Mouse (Mus musculus) skeletal muscle tissue, adult 2 months (tissue): ENCODE data around the gene Dync1li1.
A peak's percentile ranks its signal among the peaks of the same experiment; 100 is the strongest.
"Not testable (repeated sequence)": the region's sequence is repeated elsewhere in the genome, so short reads cannot be mapped to it uniquely, and the experiment has no call there.

Source experiments
- DNase-seq: peaks from one replicate; pipeline ENCODE4 v3.0.0-alpha.2; 2012; ENCODE audit warnings: low read depth, low spot score

Gene Dync1li1

GRCm38 (mm10) chr9:114673626-114674025 lies 15.0 kb upstream of the Dync1li1 start:
- no peak for DNase-seq

DNA sequence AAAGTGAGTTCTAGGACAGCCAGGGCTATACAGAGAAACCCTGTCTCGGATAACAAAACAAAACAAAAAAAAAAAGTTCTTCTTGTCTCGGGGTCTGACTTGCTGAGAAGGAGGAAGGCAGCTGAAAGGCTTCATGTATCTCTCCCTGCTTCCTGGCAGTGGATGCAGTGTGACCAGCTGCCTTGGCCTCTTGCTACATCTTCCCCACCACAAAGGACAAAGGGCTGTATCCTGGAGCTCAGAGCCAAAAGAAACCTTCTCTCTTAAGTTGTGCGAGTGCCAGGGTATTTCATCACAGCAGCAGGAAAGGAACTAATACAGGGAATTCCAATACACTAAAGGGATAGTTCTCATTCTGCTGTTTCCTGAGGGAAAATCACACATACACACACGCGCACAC lies 10.0 kb upstream of the Dync1li1 start:
- no peak for DNase-seq

- no peak for DNase-seq
Measured at GRCm38 (mm10) chr9:114679944-114680343, 8.6 kb upstream of the Dync1li1 start.

GRCm38 (mm10) chr9:114680531-114680930 lies 8.1 kb upstream of the Dync1li1 start:
- DNase-seq = no peak

GRCm38 (mm10) chr9:114682193-114682592 lies 6.4 kb upstream of the Dync1li1 start:
- DNase-seq = no peak

DNA sequence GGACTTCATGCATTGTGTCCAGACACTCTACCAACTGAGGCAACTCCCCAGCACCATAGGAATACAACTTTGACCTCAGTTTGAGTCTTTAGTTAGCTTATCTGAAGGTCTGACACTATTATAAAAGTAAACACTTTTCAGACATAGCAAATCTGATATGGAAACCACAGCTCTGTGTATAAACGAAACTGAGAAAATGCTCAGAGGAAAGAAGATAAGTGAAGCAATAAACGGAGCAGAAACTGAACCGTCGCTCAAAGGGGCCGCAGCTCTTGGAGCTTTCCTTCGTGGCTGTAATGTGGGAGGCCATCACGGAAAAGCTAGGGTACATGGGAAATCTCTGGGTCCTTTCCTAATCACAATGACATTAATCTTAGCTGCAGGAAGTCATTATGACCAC lies 2.3 kb upstream of the Dync1li1 start:
- no peak for DNase-seq

DNA sequence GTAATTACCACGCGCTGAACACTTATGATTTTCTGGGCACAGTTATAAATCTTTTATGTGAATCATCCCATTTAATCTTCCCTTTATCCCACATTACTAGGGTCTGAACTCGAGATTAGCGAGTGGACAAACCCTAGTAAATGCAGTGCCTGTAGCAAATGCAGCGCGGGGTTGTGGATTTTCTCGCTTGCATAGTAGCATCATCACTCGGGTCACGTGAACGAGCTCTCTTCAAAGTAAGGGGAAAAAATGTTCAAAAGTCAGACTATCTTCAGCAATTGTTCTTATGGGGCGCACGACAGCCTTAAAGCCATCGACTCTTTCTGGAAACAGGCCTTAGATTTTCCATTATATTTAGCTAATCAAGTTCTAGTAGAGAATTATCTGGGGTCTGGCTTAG lies 951 bp upstream of the Dync1li1 start:
- DNase-seq = no peak

GRCm38 (mm10) chr9:114688953-114689407 lies 390 bp downstream of the Dync1li1 start:
- DNase-seq = peak; percentile 25

- DNase-seq = no peak
Measured at GRCm38 (mm10) chr9:114690119-114690601, 1.6 kb downstream of the Dync1li1 start.

GRCm38 (mm10) chr9:114691112-114691511 lies 2.5 kb downstream of the Dync1li1 start:
- DNase-seq = no peak

- DNase-seq = not testable (repeated sequence)
Measured at GRCm38 (mm10) chr9:114695662-114696061, 7.1 kb downstream of the Dync1li1 start.

DNA sequence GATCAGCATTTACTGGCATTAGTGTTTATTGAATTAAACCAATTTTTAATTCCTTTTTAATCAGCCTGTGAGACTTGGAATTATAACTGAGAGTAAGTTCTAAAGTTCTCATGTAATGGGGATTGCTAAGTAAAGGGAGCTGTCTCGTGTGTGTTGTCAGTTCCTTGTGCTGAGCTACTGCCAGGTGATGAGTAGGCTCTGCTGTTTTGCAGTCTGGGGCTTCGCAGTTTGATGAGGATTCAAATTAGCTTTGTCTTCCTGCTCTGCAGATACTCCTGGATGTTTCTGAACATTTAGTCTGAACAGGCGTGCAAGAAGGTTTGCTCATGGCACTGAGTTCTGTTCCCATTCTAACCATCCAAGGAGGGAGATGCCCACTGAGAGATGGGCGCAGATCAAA lies 8.5 kb downstream of the Dync1li1 start:
- DNase-seq = no peak

DNA sequence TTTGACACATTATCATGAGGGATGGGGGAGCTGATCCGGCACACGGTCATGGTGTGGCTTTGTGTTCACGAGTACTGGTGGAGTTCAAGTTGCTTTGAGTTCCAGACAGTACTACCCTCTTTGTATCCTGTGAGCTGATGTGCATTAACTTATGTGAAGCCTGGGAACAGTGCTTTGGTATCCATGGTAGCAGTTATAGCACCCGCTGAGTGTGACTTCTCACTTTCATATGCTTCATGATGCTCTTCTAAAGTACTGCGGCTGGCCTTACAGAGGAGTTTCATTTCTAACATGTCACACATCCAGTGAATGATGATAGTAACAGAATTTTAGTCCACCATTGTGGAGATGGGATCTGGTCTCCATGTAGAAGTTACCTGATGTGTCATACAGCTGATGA lies 9.3 kb downstream of the Dync1li1 start:
- DNase-seq = no peak

DNA sequence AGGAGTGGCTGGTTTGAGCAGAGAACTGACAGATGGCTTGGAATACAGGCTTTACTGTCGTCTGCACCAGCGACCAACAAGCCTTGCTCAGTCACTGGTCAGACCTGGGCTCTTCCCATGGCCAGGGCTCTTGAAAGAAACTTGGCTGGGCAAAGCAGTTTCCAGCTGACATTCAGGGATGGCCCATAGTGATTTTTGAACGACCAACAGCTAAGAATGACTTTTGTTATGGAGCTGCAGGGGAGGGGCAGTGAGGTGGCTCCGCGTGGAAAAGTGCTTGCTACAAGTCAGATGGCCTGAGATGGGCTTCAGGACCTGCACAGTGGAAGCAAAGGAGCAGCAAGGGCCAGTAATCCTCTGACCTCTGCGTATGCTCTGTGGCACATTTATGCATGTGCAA lies 10.7 kb downstream of the Dync1li1 start:
- no peak for DNase-seq

DNA sequence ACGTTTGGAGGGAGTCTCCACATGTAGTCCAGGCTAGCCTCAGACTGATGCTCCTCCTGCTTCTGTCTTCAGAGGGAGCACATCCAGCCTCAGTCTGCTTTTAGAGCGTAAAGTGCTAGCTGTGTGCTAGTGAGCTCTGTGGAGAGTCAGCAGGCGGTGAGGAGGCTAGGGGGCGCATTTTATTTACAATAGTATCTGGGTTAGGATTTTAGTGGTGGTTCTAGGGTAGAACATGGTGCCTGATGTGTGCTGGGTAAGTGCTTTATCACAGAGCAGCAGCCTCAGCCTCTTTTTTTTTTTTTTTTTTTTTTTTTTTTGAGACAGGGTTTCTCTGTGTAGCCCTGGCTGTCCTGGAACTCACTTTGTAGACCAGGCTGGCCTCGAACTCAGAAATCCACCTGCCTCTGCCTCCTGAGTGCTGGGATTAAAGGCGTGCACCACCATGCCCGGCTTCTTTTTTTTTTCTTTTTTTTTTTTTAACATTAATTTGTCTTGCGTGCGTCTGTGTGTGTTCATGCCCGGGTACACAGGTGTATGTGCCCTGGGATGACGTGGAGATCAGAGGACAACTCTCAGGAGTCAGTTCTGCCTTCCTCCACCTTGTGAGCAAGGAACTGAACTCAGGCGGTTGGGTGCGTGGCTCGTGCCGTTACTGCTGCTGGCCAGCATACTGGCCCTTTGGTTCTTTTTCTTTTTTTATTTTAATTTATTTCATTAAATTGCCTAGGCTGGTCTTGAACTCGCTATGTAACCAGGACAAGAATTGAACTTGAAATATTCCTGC lies 11.5 kb downstream of the Dync1li1 start:
- DNase-seq = no peak

DNA sequence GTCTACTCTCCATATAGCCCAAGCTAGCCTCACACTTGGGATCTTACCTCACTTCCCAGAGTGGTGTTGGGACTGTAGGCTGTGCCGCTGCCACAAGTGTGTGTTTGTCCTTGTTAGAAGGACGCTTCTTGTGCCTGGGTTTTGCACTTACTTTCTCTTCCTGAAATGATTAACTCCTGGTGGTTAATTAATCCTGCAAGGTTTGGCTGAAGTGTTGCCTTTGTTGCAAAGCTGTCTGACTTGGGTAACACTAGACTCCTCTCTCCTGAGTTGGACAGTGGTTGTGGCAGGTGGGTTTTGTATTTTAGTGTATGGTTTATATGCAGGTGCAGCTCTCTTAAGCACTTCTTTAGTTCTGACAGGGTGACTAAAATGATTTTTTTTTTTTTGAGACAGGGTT lies 12.4 kb downstream of the Dync1li1 start:
- DNase-seq = no peak

DNA sequence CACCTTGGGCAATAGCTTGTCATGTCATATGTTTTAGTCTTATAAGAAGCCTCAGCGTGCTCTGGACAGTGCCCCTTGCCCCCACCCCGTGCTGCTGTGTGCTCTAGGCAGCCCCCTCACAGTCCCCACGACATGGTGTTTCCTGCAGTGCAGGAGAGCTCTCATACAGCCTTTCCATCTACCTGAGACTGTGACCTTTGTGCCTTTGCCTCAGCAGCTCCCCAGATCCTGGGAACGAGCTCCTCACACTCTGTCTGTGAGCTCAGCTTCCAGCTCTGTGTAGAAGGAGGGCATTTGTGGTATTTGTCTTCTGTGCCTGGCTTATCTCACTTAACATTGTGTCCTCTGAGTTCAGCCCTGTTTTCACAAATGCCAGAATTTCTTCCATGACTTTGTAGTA lies 13.3 kb downstream of the Dync1li1 start:
- no peak for DNase-seq

DNA sequence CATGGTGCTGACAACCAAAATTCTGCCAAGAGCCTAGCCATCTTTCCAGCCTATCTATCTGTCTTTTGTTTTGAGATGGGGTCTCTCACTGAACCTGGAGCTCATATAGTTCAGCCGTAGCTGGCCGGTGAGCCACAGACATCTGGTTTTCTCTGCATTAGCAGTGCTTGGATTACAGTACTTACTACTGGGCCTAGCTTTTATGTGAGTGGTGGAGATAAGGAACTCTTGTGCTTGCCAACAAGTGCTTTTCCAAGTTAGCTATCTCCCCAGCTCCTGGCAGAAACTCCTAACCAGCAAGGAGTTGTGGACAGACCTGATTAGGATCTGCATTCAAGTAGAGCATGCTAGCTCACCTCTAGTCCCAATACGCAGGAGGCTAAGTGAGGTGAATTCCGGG lies 19.2 kb downstream of the Dync1li1 start:
- DNase-seq = no peak

DNA sequence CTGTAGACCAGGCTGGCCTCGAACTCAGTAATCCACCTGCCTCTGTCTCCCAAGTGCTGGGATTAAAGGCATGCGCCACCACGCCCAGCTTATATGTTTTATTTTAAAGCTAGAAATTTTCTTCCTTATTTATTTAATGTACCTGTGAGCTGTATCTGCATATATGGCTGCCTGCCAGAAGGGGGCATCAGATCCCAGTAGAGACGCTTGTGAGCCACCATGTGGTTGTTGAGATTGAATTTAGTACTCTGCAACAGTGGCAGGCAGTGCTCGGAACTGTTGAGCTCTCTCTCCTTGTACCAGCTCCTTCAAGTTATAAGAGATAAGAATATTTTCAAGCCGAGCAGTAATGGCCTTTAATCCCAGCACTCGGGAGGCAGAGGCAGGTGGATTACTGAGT lies 21.8 kb downstream of the Dync1li1 start:
- no peak for DNase-seq

GRCm38 (mm10) chr9:114713481-114713880 lies 24.9 kb downstream of the Dync1li1 start:
- DNase-seq = no peak

DNA sequence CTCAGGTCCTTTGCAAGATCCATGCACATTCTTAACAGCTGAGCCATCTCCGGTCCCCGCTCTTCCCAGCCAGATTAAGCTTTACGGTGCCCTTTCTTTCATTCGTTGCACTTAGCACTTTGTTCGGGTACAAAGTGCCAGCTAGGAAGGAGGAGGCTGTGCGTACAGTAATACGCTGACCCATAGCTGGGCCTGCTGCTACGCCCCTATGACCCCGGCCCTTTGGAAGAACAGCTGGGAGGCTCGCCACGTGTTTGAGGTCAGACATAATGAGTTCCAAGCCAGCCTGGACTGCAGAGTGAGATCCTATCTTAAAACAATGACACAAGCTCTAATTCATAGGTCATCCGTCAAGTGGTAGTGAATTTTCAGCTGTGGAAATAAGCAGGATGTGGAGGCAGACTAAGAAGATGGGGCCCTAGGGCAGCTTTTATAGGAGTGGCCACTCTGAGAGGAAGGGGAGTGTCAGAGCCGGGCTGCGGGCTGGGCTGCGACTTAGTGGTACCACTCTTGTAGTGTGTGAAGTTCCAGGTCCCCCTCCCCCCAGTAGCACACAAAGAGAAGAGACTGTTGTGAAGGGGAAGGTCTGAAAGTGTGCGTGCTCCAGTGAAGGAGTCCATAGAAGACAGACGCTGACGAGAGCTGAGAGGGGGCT lies 28.2 kb downstream of the Dync1li1 start:
- DNase-seq = no peak

DNA sequence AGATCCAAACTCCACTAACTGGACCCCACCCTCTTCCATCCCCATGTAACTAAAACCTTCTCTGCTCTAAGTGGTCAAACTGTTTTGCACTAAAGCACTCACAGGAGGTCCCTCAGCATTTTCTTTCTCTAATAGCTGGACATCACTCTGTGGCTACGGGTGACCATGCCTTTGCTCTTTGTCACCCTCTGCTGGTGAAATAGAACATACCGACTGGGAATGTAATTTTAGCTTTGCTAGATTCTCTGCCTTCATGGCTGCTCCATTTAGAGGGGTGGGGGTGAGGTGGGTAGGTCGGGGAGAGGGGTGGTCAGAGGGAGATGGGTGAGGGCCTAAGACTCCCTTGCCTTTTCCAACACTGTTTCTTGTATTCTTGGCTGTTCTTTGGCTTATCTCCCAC lies 38.7 kb downstream of the Dync1li1 start:
- DNase-seq = no peak

DNA sequence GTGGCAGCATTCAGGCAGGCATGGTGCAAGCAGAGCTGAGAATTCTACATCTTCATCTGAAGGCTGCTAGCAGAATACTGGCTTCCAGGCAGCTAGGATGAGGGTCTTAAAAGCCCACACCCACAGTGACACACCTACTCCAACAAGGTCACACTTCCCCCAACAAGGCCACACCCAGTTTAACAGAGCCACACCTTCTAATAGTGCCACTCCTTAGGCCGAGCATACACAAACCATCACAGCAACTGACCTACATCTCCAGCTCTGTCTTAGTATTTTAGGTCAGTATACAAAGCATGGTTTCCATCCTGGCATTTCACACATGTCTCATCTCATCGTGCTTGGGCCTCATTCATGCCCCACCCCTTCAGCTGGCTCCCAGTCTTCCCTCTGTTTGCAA lies 39.8 kb downstream of the Dync1li1 start:
- not testable (repeated sequence) for DNase-seq
